Mouse (Mus musculus) E14TG2a.4 (cell line): Measurements from ENCODE around the gene Cacng3.

Experiments used
- CTCF ChIP-seq: conservative IDR thresholded peaks from 2 replicates; pipeline ENCODE4 v1.5.1; 2014; ENCODE audit warnings: low read length
- NANOG ChIP-seq: IDR thresholded peaks from 2 replicates; pipeline ENCODE4 v1.6.1; 2014; ENCODE audit warnings: borderline replicate concordance, low read length, mixed read lengths

DNA sequence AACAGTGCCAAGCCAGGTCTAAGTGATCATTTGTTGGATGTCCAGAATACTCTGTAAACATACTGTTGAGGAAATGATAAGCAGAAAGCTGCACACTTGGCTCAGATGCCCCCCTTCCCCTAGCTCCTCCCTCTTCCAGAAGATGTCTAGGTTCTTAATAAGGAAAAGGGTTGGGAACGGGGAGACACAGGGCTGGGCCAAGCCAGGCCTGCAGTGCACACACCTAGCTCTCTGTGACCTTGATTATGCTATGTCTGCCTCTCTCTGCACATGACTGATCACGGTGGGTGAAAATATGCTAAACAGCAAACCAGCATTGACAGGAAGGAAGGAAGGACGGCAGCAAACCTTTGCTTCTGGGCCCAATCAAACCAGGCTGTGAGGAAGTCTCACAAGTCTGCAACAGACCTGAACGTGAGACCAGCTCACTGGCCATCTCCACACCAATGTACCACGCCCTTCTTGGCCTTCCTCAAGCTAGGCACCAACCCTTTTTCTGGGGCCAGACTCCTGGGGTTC lies 53.1 kb downstream of the Cacng3 start:
- no peak for TF ChIP-seq CTCF
- no peak for TF ChIP-seq NANOG
